Mouse (Mus musculus) CH12F3 (cell line): Measurements from ENCODE around the gene Fubp1.

ENCODE experiments used
- in situ Hi-C: fragments of 300-500 bp; cut with MboI; formaldehyde crosslinking; loops from 2 replicates; pipeline ENCODE4 v1.14.3; 2020; ENCODE audit warnings: low sequenced_read_pairs

Fubp1 gene

DNA sequence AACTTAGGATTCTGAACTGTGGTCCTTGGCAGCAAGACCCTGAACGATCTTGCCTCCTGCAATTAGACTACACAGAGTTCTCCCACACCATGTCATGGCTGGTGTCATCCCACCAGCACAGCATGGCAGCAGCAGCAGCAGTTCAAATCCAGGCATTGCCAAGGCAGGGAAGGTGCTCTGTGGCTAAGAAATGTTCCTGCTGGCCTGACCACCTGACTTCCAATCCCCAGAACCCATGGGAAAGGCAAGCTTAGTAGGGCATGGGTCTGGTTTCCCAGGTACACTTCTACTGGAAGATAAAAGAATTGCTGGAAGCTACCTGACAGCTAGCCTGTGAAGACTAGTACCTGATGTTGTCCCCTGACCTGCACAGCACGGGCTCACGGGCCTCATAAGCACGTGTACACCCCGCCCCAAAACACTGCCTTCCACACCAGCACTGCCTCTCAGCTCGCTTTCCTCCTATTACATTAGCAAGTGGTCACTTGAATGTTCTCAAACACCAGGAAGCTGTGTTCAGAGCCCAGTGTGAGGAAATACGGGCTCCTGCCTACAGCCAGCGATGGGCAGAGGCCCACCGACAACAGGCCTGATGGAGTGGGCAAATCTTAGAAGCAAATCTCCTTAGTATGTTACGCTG, 61.0 kb downstream of the Fubp1 start:
- in situ Hi-C loops, result loop anchor here (25.0 kb wide), 1 partner anchor 466 kb away; no protein-coding TSS in a partner anchor

DNA sequence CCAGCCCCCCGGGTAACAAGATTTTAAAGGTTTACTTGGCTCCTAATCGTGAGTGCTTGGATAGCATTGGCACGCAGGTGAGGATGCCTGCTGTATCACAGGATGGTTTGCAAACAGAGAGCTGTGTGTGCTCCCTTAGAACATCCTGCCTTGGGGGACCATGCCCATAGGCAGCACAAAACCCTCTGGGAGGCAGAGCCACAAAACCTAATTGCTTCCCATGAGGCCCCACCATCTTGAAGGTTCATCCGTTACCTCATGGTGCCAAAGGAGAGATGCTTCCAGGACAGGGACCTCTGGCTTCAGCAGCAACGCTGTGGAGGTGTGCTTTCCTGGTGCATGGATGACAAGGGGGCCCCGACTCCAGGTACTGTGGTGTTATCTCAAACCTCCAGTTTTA, 61.7 kb downstream of the Fubp1 start:
- in situ Hi-C loops, result loop anchor here (25.0 kb wide), 1 partner anchor 465 kb away; no protein-coding TSS in a partner anchor

DNA sequence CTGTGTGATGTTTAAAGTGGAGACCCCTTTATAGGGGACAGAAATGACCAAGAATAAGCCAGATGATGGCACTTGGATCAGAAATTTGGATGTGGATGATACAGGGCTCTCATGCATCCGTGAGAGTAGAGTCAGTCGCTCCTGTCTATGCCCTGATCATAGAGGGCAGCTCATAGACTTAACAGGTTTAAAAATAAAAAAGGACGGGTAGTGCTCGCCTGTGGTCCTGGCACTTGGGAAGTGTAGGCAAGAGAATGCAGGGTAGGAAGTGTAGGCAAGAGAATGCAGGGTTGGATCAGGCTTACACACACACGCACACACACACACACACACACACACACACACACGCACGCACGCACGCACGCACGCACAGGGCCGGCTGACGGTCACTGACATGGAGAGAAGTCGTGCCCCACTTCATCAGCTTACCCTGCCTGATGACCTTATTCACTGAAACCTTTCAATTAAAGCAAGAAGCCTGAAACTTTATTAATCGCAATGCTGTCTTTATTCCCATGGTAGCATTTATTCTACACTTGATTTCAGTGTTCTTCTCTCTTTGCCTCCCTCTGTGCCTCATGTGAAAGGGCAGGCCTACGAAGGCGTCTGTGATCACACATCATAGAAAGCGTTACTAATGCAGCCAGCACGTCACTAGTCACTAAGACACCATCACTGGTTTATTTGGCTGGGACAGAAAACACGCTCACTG, 62.9 kb downstream of the Fubp1 start:
- in situ Hi-C loops, result loop anchor here (25.0 kb wide), 1 partner anchor 464 kb away; no protein-coding TSS in a partner anchor

DNA sequence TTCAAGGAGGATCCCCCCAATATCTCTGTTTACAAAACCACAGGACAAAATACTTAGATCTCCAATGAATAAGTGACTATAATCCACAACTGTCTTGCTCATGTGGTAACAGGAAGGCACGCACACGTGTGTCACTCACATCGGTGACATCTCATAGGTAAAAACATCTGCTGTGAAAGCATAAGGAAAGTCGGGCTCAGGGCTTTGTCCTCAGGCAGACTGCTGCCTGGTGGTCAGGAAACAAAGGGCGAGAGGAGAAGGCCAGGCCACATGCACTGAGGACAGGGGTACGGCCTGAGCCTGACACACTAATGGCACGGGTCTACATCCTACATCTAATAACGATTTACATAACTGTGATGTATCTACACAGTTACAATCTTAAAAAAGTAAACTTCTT, 64.8 kb downstream of the Fubp1 start:
- in situ Hi-C loops, result no loop called here

DNA sequence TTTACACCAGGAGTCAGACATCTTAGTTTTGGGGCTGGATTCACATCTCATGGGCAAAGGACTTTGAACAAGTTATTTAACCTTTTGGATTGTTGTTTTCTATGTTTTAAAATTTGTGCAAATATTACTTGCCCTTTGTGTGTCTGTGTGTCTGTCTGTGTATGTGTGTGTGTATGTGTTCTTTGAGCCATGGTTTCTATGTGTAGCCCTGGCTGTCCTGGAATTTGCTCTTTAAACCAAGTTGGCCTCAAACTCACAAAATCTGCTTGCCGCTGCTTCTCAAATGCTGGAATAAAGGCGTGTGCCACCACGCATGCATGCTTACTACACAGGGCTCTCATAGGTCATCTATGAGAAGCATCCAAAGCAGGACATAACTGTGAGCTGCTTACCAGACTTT, 66.7 kb downstream of the Fubp1 start:
- in situ Hi-C loops, result no loop called here

DNA sequence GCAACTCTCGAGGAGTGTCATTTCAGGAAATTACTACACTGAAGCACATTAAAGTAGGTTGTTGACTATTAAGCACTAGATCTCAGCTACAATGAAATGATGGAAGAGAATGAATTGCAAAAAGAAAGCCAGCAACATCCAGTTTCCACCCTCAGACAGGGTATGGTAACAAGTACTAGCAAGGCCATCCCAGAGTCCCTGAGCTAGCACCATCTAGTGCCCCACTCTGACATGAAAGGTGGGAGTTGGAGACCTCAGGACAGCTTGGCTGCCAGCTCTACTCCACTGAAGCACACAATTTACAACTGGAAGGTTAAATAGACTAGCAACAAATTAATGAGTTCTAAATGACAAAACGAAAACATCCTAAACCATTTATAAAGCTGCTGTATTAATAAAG, 67.7 kb downstream of the Fubp1 start:
- in situ Hi-C loops, result no loop called here

DNA sequence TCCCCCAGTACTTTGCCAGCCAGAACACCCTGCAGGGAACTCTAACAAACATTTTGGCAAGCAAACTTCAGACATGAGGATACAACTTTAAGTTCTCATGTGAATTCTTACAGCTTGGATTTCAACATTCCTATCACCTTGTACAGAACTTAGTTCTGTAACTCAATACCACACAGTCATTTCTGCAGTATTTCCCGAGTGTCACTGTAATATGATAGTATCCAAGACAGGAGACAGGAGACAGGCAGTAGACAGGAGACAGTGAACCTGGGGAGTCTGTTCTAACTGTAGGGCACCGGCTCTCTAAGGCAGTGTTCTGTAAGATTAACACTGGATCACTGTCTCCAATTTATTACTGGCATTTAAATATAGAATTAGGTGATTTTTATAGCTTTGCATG, 68.2 kb downstream of the Fubp1 start:
- in situ Hi-C loops, result no loop called here

DNA sequence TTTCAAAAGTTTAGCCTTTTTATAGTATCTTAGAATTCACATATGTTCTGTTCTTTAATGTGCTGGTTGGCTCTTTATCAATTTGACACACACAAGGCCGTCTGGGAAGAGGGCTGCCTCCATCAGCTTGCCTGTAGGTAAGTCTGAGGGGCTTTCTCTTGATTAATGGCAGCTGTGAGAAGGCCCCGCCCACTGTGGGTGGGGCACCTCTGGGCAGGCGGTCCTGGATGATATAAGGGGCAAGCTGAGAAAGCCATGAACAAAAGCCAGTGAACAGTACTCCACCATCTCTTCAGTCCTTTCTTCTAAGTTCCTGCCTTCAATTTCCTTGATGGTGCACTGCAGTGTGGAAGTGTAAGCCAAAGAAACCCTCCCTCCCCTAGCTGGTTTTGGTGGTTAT, 71.9 kb downstream of the Fubp1 start:
- in situ Hi-C loops, result no loop called here

DNA sequence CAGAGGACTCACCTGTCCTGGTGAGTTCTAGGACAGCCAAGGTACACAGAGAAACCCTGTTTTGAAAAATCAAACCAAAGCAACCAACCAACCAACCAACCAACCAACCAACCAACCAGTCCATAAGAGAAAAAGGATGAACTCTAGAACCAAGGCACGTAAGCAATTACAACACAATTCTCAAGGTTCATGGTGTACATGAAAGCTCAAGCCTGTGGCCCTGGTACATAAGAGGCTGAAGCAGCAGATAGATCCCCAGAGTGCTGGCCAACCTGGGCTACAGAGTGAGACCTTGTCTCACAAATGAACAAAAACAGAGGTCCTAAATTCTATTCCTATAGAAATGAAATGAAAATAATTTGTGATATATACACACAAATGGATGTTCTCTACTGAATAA, 74.1 kb downstream of the Fubp1 start:
- in situ Hi-C loops, result no loop called here

DNA sequence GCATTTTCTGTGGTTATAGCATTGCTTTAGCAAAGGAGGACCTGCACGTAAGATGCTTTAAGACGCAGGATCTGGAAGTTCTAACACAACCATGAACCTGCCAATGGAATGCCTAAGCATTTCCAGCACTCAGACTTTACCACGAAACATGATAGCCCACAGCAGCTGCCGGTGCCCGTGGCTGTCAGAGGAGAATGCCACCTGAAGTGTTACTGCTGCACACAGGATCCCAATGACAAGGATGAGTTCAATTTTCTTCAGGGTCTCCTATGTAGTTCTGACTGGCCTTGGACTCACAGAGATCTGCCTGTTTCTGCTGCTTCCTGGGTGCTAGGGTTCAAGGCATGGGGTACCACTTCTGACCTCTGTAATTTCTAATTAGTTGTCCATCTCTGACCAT, 74.5 kb downstream of the Fubp1 start:
- in situ Hi-C loops, result no loop called here
